Mouse (Mus musculus) heart, adult 2 months (tissue): ENCODE results near the gene Sytl1. TPM values are rescaled to one million over a fixed set of nuclear protein-coding genes. Genes with fewer than 3 reads are reported as not detected.
A peak's percentile ranks its signal among the peaks of the same experiment; 100 is the strongest.

ENCODE experiments used
- DNase-seq, 2 experiments: peaks; one replicate each; pipeline ENCODE4 v3.0.0; 2021
- H3K27ac ChIP-seq: fragments of 200-600 bp; 2 replicates; pipeline ENCODE4 v1.8.1; 2022
- H3K27me3 ChIP-seq: fragments of 200-500 bp; 2 replicates; pipeline ENCODE4 v1.6.1; 2012; ENCODE audit warnings: mild to moderate bottlenecking, low read length, inconsistent platforms, mixed read lengths; ENCODE audit not compliant: control insufficient read depth, insufficient read depth
- H3K36me3 ChIP-seq: fragments of 200-500 bp; 2 replicates; pipeline ENCODE4 v1.6.1; 2012; ENCODE audit warnings: low read length, inconsistent platforms; ENCODE audit not compliant: control insufficient read depth, insufficient read depth
- H3K4me1 ChIP-seq: fragments of 200-500 bp; 2 replicates; pipeline ENCODE4 v1.6.1; 2011; ENCODE audit warnings: low read length; ENCODE audit not compliant: control insufficient read depth, insufficient read depth
- H3K4me3 ChIP-seq: fragments of 200-600 bp; 2 replicates; pipeline ENCODE4 v1.8.1; 2022
- H3K79me2 ChIP-seq: fragments of 200-500 bp; replicated peaks from 2 replicates; pipeline ENCODE4 v1.6.1; 2012; ENCODE audit warnings: mild to moderate bottlenecking, inconsistent platforms, low read length, moderate library complexity, mixed read lengths; ENCODE audit not compliant: control insufficient read depth, insufficient read depth
- H3K9ac ChIP-seq: fragments of 200-500 bp; 2 replicates; pipeline ENCODE4 v1.6.1; 2012; ENCODE audit warnings: low read depth, mild to moderate bottlenecking, control low read depth, inconsistent platforms, low read length, mixed read lengths
- CTCF ChIP-seq: fragments of 200-600 bp; IDR thresholded peaks from 2 replicates; pipeline ENCODE4 v1.8.1; 2022; ENCODE audit warnings: antibody characterized with exemption, mild to moderate bottlenecking, moderate library complexity
- EP300 ChIP-seq: fragments of 200-500 bp; IDR thresholded peaks from 2 replicates; pipeline ENCODE4 v1.6.1; 2011; ENCODE audit warnings: low read depth, low read length, control low read depth; ENCODE audit not compliant: insufficient read depth
- POLR2A ChIP-seq: fragments of 200-500 bp; IDR thresholded peaks from 2 replicates; pipeline ENCODE4 v1.6.1; 2011; ENCODE audit warnings: mild to moderate bottlenecking, low read depth, low read length, control low read depth; ENCODE audit not compliant: insufficient read depth
- WGBS: fragments of 180-500 bp; shearing (Covaris S2); methylation state at CpG from one replicate; pipeline ENCODE4 v1.1.7; 2018; 5-methylcytosine and 5-hydroxymethylcytosine counted together
- intact Hi-C: fragments of 180-260 bp; cut with DNase I; formaldehyde crosslinking; loops from one replicate; pipeline ENCODE4 v1.15.1; 2025
- polyA plus RNA-seq: library from polyadenylated mRNA; depleted of rRNA; stranded (reverse); fragments of >200 nt; gene quantifications from 2 replicates; pipeline ENCODE4 v1.2.3, GENCODE M21; 2012
- total RNA-seq, 2 experiments: library from RNA; stranded (reverse); gene quantifications; 2 replicates each; pipeline ENCODE4 v1.2.3; 2021

Sytl1 gene
- total and polyA plus RNA-seq, 3 experiments, result 0.29 to 0.80 (median 0.61) TPM

DNA sequence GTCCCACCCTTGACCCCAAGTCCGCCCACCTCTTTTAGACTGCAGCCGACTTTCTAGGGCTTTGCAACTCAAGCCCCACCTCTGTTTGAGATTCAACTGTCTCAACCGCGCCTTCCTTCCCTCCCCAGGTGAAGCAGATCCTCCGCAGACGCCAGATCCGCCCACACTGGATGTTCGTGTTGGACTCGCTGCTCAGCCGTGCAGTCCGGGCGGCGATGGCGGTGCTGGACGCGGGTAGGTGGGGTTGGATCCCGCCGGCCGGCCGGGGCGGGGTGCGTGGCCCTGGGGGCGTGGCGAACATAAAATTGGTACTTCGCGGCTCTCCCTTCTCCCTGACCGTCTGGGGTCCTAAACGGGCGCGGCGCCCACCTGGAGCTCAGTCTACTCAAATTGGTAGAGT, 11.7 kb downstream of the Sytl1 start:
- no peak overlapping the region for H3K9ac ChIP-seq
- H3K79me2 ChIP-seq, result no peaks in the 10 kb centered on the region
- no peak overlapping the region for H3K4me3 ChIP-seq
- no peaks in the 10 kb centered on the region for H3K27me3 ChIP-seq
- no peak overlapping the region for H3K27ac ChIP-seq
- H3K4me1 ChIP-seq, result no peaks in the 10 kb centered on the region; the same call in 1 of the 2 replicates
- 41% methylated on average over 31 of the region's 31 CpGs for WGBS
- TF ChIP-seq POLR2A (no peak), EP300 (no peak), CTCF (no peak)
- intact Hi-C loops, result loop anchor here (2.0 kb wide), 1 partner anchor 42 kb away; no protein-coding TSS in a partner anchor
- DNase-seq, result no peak
- no peaks in the 10 kb centered on the region for H3K36me3 ChIP-seq

- TF ChIP-seq EP300 (no peak), CTCF (peak; percentile 95; the same call in 1 of the 2 replicates), POLR2A (no peak)
- no peak overlapping the region for H3K9ac ChIP-seq
- no peak overlapping the region for H3K4me3 ChIP-seq
- no peak overlapping the region for H3K27ac ChIP-seq
- H3K36me3 ChIP-seq, result no peaks in the 10 kb centered on the region
- H3K4me1 ChIP-seq, result no peaks in the 10 kb centered on the region; the same call in 1 of the 2 replicates
- 14% methylated on average over 22 of the region's 22 CpGs for WGBS
- H3K27me3 ChIP-seq, result no peaks in the 10 kb centered on the region
- intact Hi-C loops, result loop anchor here (1.0 to 2.0 kb wide), 2 partner anchors 17 to 42 kb away; no protein-coding TSS in a partner anchor
- no peaks in the 10 kb centered on the region for H3K79me2 ChIP-seq
- DNase-seq, result peak; percentile 83 to 91
Measured at GRCm38 (mm10) chr4:133250609-133251008, 12.3 kb downstream of the Sytl1 start.

DNA sequence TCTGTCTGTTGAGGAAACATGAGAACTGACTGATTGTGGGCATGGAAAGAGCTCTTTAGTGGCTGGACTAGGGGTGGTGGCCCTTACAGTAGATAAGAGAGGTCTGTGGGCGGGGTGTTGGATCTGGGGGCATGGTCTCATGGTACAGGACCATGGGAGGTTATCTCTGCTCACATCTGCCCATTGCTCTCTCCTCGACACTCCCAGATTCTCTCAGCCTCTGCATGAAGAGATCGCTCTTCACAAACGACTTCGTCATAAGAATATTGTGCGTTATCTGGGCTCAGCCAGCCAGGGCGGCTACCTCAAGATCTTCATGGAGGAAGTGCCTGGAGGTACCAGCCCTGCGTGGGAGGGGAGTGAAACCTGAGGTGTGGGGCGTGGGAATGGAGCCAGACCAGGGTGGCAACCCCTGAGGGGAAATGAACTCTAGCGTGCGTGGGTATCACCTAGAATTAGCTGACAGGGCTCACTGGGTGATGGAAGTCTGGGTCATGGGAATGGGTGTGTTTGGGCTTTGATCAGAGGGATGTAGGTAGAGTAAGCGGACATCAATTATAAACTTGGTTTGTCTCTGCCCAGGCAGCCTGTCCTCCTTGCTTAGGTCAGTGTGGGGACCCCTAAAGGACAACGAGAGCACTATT, 15.0 kb downstream of the Sytl1 start:
- Histone ChIP-seq H3K9ac (no peak overlapping the region), H3K4me3 (no peak overlapping the region), H3K4me1 (peaks cover 4% of the 10 kb centered on the region), H3K79me2 (no peaks in the 10 kb centered on the region), H3K36me3 (no peaks in the 10 kb centered on the region), H3K27me3 (no peaks in the 10 kb centered on the region), H3K27ac (no peak overlapping the region)
- TF ChIP-seq CTCF (no peak), EP300 (no peak), POLR2A (no peak)
- WGBS, result 75% methylated on average over 13 of the region's 13 CpGs
- intact Hi-C loops, result no loop called here
- no peak for DNase-seq

- 26% methylated on average over 15 of the region's 15 CpGs for WGBS
- Histone ChIP-seq H3K36me3 (no peaks in the 10 kb centered on the region), H3K4me1 (peaks cover 7% of the 10 kb centered on the region), H3K27ac (peak overlapping the region; percentile 54), H3K27me3 (no peaks in the 10 kb centered on the region), H3K79me2 (no peaks in the 10 kb centered on the region), H3K4me3 (peak overlapping the region; percentile 38), H3K9ac (no peak overlapping the region; the same call in 1 of the 2 replicates)
- intact Hi-C loops, result no loop called here
- peak; percentile 62 to 73 for DNase-seq
- TF ChIP-seq POLR2A, result peak; percentile 53
- TF ChIP-seq EP300, result peak; percentile 90; the same call in 1 of the 2 replicates
- TF ChIP-seq CTCF, result no peak
Measured at GRCm38 (mm10) chr4:133247072-133247471, 15.8 kb downstream of the Sytl1 start.

GRCm38 (mm10) chr4:133244289-133244688, 18.6 kb downstream of the Sytl1 start:
- Histone ChIP-seq H3K4me1 (peaks cover 9% of the 10 kb centered on the region), H3K27ac (no peak overlapping the region; the same call in 1 of the 2 replicates), H3K9ac (no peak overlapping the region), H3K79me2 (no peaks in the 10 kb centered on the region), H3K4me3 (no peak overlapping the region), H3K27me3 (no peaks in the 10 kb centered on the region), H3K36me3 (no peaks in the 10 kb centered on the region)
- intact Hi-C loops, result no loop called here
- no peak for DNase-seq
- TF ChIP-seq EP300, result no peak
- no peak for TF ChIP-seq CTCF
- no peak for TF ChIP-seq POLR2A
- WGBS, result 72% methylated on average over 1 of the region's 1 CpGs

- WGBS, result 41% methylated on average over 13 of the region's 13 CpGs
- H3K36me3 ChIP-seq, result no peaks in the 10 kb centered on the region
- no peaks in the 10 kb centered on the region for H3K27me3 ChIP-seq
- DNase-seq, result no peak
- H3K4me3 ChIP-seq, result no peak overlapping the region
- H3K9ac ChIP-seq, result 0 out of 2 replicates have a peak overlapping the region, but pooled peaks have one; percentile 2
- peaks cover 9% of the 10 kb centered on the region for H3K4me1 ChIP-seq
- intact Hi-C loops, result no loop called here
- TF ChIP-seq EP300 (no peak), POLR2A (no peak), CTCF (no peak)
- H3K79me2 ChIP-seq, result no peaks in the 10 kb centered on the region
- H3K27ac ChIP-seq, result peak overlapping the region; percentile 56
Measured at GRCm38 (mm10) chr4:133243538-133243937, 19.4 kb downstream of the Sytl1 start.
